Mouse (Mus musculus) cerebellum, adult 11 months (tissue): ENCODE data around the gene Diexf.

ENCODE experiments used
- DNase-seq: peaks from one replicate; pipeline ENCODE4 v3.0.0; 2022

The Diexf gene

DNA sequence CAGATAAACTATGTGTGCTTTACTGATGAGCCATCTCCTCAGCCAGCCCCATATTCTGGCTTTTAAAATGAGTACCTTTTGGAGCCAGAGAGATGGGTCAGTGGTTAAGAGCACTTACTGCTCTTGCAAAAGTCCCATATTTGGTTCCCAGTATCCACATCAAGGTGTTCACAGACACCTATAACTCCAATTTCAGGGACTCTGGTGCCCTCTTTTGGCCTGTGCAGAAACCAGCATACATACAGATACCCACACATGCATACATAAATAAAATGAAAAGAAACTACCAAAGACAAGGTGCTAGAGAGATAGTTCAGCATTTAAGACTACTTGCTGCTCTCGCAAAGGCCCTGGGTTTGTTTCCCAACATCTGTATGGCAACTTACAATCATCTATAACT lies 46.1 kb downstream of the Diexf start:
- no peak for DNase-seq

DNA sequence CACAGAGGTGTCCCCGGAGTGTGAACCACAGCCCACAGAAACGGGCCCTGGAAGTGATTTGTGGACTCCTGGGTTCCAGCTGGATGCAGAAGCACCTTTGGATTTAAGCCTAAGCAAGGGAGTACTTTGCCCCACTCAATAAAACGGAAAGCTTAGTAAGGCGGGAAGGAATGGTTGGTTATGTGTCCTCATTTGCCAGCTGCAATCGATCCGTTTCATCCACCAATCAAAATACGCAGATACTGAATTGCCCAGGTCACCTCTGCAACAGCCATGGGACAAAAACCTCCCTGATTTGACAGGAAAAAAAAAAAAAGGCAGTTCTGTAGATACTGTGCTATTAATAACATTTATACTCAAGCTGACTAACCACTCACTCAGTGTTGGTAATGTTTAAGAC lies 47.0 kb downstream of the Diexf start:
- DNase-seq: no peak

GRCm38 (mm10) chr1:193082311-193082921 lies 47.7 kb downstream of the Diexf start:
- DNase-seq: no peak

- no peak for DNase-seq
Measured at GRCm38 (mm10) chr1:193062618-193063017, 67.5 kb downstream of the Diexf start.

DNA sequence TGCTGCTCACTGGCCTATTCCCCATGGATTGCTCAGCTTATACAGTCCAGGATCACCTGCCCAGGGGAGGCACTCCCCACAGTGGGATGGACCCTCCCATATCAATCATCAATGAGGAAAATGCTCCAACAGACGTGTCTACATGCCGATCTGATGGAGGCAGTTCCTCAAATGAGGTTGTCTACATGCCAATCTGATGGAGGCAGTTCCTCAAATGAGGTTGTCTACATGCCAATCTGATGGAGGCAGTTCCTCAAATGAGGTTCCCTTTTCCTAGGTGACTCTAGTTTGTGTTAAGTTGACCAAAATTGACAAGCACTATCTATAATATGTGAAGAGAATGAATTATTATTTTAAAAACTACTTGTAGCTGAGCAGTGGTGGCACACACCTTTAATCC lies 69.9 kb downstream of the Diexf start:
- DNase-seq: no peak

DNA sequence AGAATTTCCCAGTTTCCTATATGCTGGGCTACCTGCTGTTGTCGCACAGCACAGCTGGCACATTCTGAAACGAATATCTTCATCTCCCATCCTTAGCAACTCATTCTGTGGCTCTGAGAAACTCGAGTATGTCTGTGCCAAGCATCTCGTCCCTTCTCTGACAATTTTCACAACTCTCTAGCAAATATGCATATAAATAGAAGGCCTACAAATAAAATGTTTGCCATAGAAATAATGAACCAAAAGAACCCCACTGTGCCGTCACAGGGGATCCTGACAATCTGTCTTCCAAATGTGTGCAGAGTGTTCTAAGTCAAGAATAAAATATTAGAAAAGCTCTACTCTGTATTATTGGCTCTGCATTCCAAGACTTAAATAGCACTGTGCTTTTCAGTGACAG lies 70.5 kb downstream of the Diexf start:
- DNase-seq: no peak

GRCm38 (mm10) chr1:193054401-193054800 lies 75.7 kb downstream of the Diexf start:
- DNase-seq: no peak

DNA sequence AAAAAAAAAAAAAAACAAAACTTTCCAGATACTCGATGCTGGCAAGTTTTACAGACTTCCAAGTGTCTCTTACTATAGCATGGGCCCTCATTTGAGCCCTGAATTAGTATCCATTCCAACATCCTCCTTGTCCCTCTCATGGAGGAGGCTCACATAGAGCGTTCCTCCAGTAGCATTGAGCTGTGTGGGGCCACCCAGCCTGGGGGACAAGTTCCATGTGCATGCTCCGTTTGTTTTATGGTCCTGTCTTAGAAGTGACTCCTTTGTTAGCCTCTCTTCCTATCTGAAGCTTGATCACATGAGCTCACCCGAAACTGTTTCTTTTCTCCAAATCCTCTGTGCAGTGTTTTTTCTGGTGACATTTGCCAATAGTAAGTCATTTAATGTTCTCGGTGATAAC lies 77.0 kb downstream of the Diexf start:
- DNase-seq: no peak

DNA sequence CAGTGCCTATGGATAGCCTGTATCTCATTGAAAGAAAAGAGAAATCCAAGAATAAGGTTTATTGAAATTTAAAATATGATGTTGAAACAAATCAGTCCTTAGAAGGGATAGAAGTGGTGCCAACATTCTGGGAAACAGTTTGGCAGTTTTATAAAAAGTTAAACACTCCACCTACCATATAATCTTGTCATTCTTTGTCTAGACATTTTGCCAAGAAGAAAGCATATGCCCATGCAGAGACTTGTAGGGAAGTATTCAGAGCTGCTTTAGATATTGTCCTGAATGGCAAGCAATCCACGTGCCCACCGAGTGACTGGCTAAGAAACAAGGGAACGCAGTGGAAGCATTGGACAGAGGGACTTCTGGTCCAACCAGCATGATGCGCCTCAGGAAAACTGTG lies 82.5 kb downstream of the Diexf start:
- DNase-seq: no peak

- no peak for DNase-seq
Measured at GRCm38 (mm10) chr1:193042760-193043295, 87.2 kb downstream of the Diexf start.
